Mouse (Mus musculus) midbrain, embryonic 12.5 days (tissue): ENCODE results near the gene 1700067K01Rik. TPM values are rescaled to one million over a fixed set of nuclear protein-coding genes. Genes with fewer than 3 reads are reported as not detected.

ENCODE experiments used
- ATAC-seq: fragments of 200-750 bp; cut with Nextera tagmentation; 2 replicates; pipeline ENCODE4 v1.8.0; 2017; ENCODE audit warnings: low read depth, moderate TSS enrichment, moderate library complexity; ENCODE audit not compliant: low FRiP score
- H3K27ac ChIP-seq: fragments of 300-500 bp; sonication (generic); replicated peaks from 2 replicates; pipeline ENCODE4 v1.5.1; 2016; ENCODE audit warnings: mild to moderate bottlenecking
- H3K27me3 ChIP-seq: fragments of 300-500 bp; sonication (generic); 2 replicates; pipeline ENCODE4 v1.6.1; 2016; ENCODE audit warnings: mild to moderate bottlenecking
- H3K36me3 ChIP-seq: fragments of 300-500 bp; sonication (generic); 2 replicates; pipeline ENCODE4 v1.6.1; 2016
- H3K4me1 ChIP-seq: fragments of 300-500 bp; sonication (generic); 2 replicates; pipeline ENCODE4 v1.6.1; 2016
- H3K4me2 ChIP-seq: fragments of 300-500 bp; sonication (generic); replicated peaks from 2 replicates; pipeline ENCODE4 v1.6.1; 2016; ENCODE audit warnings: mild to moderate bottlenecking, moderate library complexity
- H3K4me3 ChIP-seq: fragments of 300-500 bp; sonication (generic); 2 replicates; pipeline ENCODE4 v1.5.1; 2016; ENCODE audit warnings: mild to moderate bottlenecking
- H3K9ac ChIP-seq: fragments of 300-500 bp; sonication (generic); replicated peaks from 2 replicates; pipeline ENCODE4 v1.6.1; 2016; ENCODE audit warnings: mild to moderate bottlenecking, moderate library complexity
- H3K9me3 ChIP-seq: fragments of 300-500 bp; sonication (generic); 2 replicates; pipeline ENCODE4 v1.6.1; 2016; ENCODE audit warnings: mild to moderate bottlenecking
- WGBS: fragments of 180-500 bp; shearing (Covaris S2); methylation state at CpG from one replicate; pipeline ENCODE4 v1.1.7; 2016; 5-methylcytosine and 5-hydroxymethylcytosine counted together
- microRNA counts: library from miRNA; unstranded; fragments of <30 nt; microRNA quantifications from one replicate; lab custom pipeline; 2017
- microRNA-seq: library from miRNA; unstranded; fragments of <30 nt; microRNA quantifications from one replicate; pipeline ENCODE4, GENCODE M21; 2017
- polyA plus RNA-seq: library from polyadenylated mRNA; unstranded; fragments of >200 nt; fragmentation: Nextera tagmentation; extraction: Ambion mirVana; gene quantifications from 2 replicates; pipeline ENCODE4 v1.2.1, GENCODE M21; 2016

The 1700067K01Rik gene
- polyA plus RNA-seq, 1 experiment from 2014 or later = 0.89 TPM

- Histone ChIP-seq H3K4me1 (peaks cover 9% of the 10 kb centered on the region), H3K9me3 (no peaks in the 10 kb centered on the region), H3K27me3 (peaks cover 75% of the 10 kb centered on the region), H3K4me3 (0 out of 2 replicates have a peak overlapping the region, but pooled peaks have one; percentile 2), H3K27ac (no peak overlapping the region), H3K4me2 (no peak overlapping the region), H3K9ac (no peak overlapping the region), H3K36me3 (no peaks in the 10 kb centered on the region)
- under 1% methylated on average over 7 of the region's 7 CpGs for WGBS
- ATAC-seq = no peak
Measured at GRCm38 (mm10) chr8:84044103-84044502, 42.8 kb downstream of the 1700067K01Rik start.

- Histone ChIP-seq H3K4me2 (0 out of 2 replicates have a peak within 1 kb of the TSS, but pooled peaks have one; percentile 23), H3K4me3 (0 out of 2 replicates have a peak within 1 kb of the TSS, but pooled peaks have one; percentile 2), H3K27me3 (peaks cover 69% of the 10 kb centered on the region), H3K9me3 (no peaks in the 10 kb centered on the region), H3K27ac (no peak within 1 kb of the TSS), H3K9ac (no peak within 1 kb of the TSS), H3K4me1 (peaks cover 9% of the 10 kb centered on the region), H3K36me3 (no peaks in the 10 kb centered on the region)
- 7% methylated on average over 9 of the region's 9 CpGs for WGBS
- no peak for ATAC-seq
Measured at GRCm38 (mm10) chr8:84044900-84045299, 43.6 kb downstream of the 1700067K01Rik start, which contains the start of gene Rln3. Gene Rln3 (minus strand): TSS chr8:84045000.

GRCm38 (mm10) chr8:84046505-84046904, 45.2 kb downstream of the 1700067K01Rik start:
- WGBS = 81% methylated on average over 3 of the region's 3 CpGs
- H3K27me3 ChIP-seq = peaks cover 53% of the 10 kb centered on the region
- no peak for ATAC-seq

GRCm38 (mm10) chr8:84048171-84048570, 46.9 kb downstream of the 1700067K01Rik start:
- no peak overlapping the region for H3K9ac ChIP-seq
- H3K4me2 ChIP-seq = no peak overlapping the region
- H3K36me3 ChIP-seq = no peaks in the 10 kb centered on the region
- peaks cover 36% of the 10 kb centered on the region for H3K27me3 ChIP-seq
- H3K4me3 ChIP-seq = no peak overlapping the region
- H3K4me1 ChIP-seq = no peaks in the 10 kb centered on the region
- no peaks in the 10 kb centered on the region for H3K9me3 ChIP-seq
- WGBS = 77% methylated on average over 5 of the region's 5 CpGs
- no peak for ATAC-seq
- H3K27ac ChIP-seq = no peak overlapping the region

More at GRCm38 (mm10) chr8:84046505-84046904, 45.2 kb downstream of the 1700067K01Rik start:
- Histone ChIP-seq H3K36me3 (no peaks in the 10 kb centered on the region), H3K9ac (no peak overlapping the region), H3K4me2 (no peak overlapping the region), H3K27ac (no peak overlapping the region), H3K4me1 (peaks cover 9% of the 10 kb centered on the region), H3K4me3 (no peak overlapping the region), H3K9me3 (no peaks in the 10 kb centered on the region)

GRCm38 (mm10) chr8:84052746-84053145, 51.4 kb downstream of the 1700067K01Rik start:
- Histone ChIP-seq H3K9ac (no peak overlapping the region), H3K4me1 (no peaks in the 10 kb centered on the region), H3K4me2 (no peak overlapping the region), H3K9me3 (no peaks in the 10 kb centered on the region), H3K36me3 (no peaks in the 10 kb centered on the region), H3K4me3 (no peak overlapping the region), H3K27me3 (0 out of 2 replicates have a peak, but pooled peaks cover 3% of the 10 kb centered on the region), H3K27ac (no peak overlapping the region)
- 76% methylated on average over 3 of the region's 3 CpGs for WGBS
- ATAC-seq = no peak

- 93% methylated on average over 5 of the region's 5 CpGs for WGBS
- Histone ChIP-seq H3K27me3 (0 out of 2 replicates have a peak, but pooled peaks cover 3% of the 10 kb centered on the region), H3K4me1 (no peaks in the 10 kb centered on the region), H3K4me3 (no peak overlapping the region), H3K9ac (no peak overlapping the region), H3K36me3 (no peaks in the 10 kb centered on the region), H3K9me3 (no peaks in the 10 kb centered on the region), H3K27ac (no peak overlapping the region), H3K4me2 (no peak overlapping the region)
- ATAC-seq = no peak
Measured at GRCm38 (mm10) chr8:84053229-84053628, 51.9 kb downstream of the 1700067K01Rik start.

MicroRNAs within 50 kb of the gene (microRNA counts, 519-probe panel; counts per million panel counts)
- not detected for microRNA mmu-miR-1199 (lab: Ali Mortazavi, UCI)

Small RNA genes within 50 kb of the gene (microRNA-seq; reads per million reads assigned to microRNA genes)
- gene Mir1199 (not detected), gene Mir8111 (1.6 reads per million)

Other genes starting within 250 kb of the 1700067K01Rik start
- 30.2 and 30.4 TPM in 2 replicates for gene Adgrl1, start 101.4 kb upstream of the 1700067K01Rik start, polyA plus RNA-seq
- gene Gm10644, start 46.3 kb upstream of the 1700067K01Rik start, polyA plus RNA-seq = 0.76 and 0.88 TPM in 2 replicates
- gene Asf1b, start 46.0 kb upstream of the 1700067K01Rik start, polyA plus RNA-seq = 58.8 and 62.8 TPM in 2 replicates
- gene Prkaca, start 28.5 kb upstream of the 1700067K01Rik start, polyA plus RNA-seq = 193 and 207 TPM in 2 replicates
- gene Samd1, start 3.8 kb upstream of the 1700067K01Rik start, polyA plus RNA-seq = 7.7 and 9.7 TPM in 2 replicates
- gene 2210011C24Rik, start 10.7 kb downstream of the 1700067K01Rik start, polyA plus RNA-seq = not detected in 2 replicates
- 3.5 and 3.9 TPM in 2 replicates for gene Palm3, start 20.0 kb downstream of the 1700067K01Rik start, polyA plus RNA-seq
- 0.46 and 0.52 TPM in 2 replicates for gene Il27ra, start 41.1 kb downstream of the 1700067K01Rik start, polyA plus RNA-seq
- not detected in 2 replicates for gene Rln3, start 43.5 kb downstream of the 1700067K01Rik start, polyA plus RNA-seq
- gene Gm10643, start 63.6 kb downstream of the 1700067K01Rik start, polyA plus RNA-seq = 1.5 and 1.6 TPM in 2 replicates
- 9.3 and 10.0 TPM in 2 replicates for gene Rfx1, start 65.3 kb downstream of the 1700067K01Rik start, polyA plus RNA-seq
- gene Dcaf15, start 103.3 kb downstream of the 1700067K01Rik start, polyA plus RNA-seq = 20.5 and 22.1 TPM in 2 replicates
- 0.46 and 0.51 TPM in 2 replicates for gene Podnl1, start 124.5 kb downstream of the 1700067K01Rik start, polyA plus RNA-seq
- 19.0 and 19.5 TPM in 2 replicates for gene Cc2d1a, start 146.4 kb downstream of the 1700067K01Rik start, polyA plus RNA-seq
- 2.4 TPM in 2 replicates for gene 4930432K21Rik, start 146.5 kb downstream of the 1700067K01Rik start, polyA plus RNA-seq
- gene Nanos3, start 183.7 kb downstream of the 1700067K01Rik start, polyA plus RNA-seq = 4.5 and 8.3 TPM in 2 replicates
- 55.3 and 55.7 TPM in 2 replicates for gene Zswim4, start 235.6 kb downstream of the 1700067K01Rik start, polyA plus RNA-seq
- gene D8Ertd738e, start 248.2 kb downstream of the 1700067K01Rik start, polyA plus RNA-seq = 268 TPM in 2 replicates